10 mouse cellular contexts compared by ENCODE assay signal in the genomic region with DNA sequence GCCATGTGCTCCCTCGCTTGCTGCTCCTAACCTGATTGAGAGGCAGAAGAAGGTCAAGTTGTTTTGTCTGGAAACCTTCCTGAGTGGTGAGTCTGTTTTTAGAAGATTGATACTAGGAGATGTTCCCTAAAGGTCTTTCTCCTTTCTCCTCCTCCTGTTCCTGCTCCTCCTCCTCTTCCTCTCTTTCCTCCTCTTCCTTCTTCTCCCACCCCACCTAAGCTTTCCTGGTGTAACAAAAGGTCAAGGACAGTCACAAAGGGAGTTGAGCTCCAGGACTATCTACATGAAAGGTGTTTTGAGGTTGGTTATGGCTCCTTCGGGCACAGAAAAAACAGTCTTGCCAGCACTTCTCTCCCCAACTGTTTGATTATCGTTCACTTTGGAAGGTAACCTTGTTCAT. TPM values are rescaled to one million over a fixed set of nuclear protein-coding genes. Genes with fewer than 3 reads are reported as not detected.
DNase-seq lines count a peak whose midpoint lies in the region; ATAC-seq and TF ChIP-seq lines count a peak whose summit lies in the region.
"Had no signal": no experiment of that assay in that cellular context is flagged by ENCODE, and none has a peak within 500 bp of the region (broad histone marks: within the 10 kb centered on the region; RNA-seq: fewer than 3 reads in every experiment).

A gene (plus strand): TSS at position 301 of the 400 bp plus-strand sequence.

- H3K9me3 ChIP-seq in heart, embryonic 14.5 days (ENCODE audit: control insufficient read depth, low read length), result no peaks in the 10 kb centered on the region
- H3K9me3 ChIP-seq in limb, embryonic 10.5 days (replicated peaks), result no peaks in the 10 kb centered on the region

- H3K27ac ChIP-seq in heart, embryonic 14.5 days (replicated peaks in 1 of 2; ENCODE audit: control insufficient read depth in 1 of 2, insufficient read depth in 1 of 2, low read depth in 2 of 2, low read length in 2 of 2), result no peak within 1 kb of the TSS
- no peak within 1 kb of the TSS; the same call in 1 of the 2 replicates for H3K27ac ChIP-seq in thymus, adult 2 months (ENCODE audit: control insufficient read depth, insufficient read depth, low read length)
- no peak within 1 kb of the TSS for H3K27ac ChIP-seq in limb, embryonic 10.5 days

- H3K27me3 ChIP-seq in heart, embryonic 14.5 days (ENCODE audit: control insufficient read depth, insufficient read depth, low read length), result no peaks in the 10 kb centered on the region
- H3K27me3 ChIP-seq in thymus, adult 2 months (ENCODE audit: control insufficient read depth, insufficient read depth, low read length), result no peaks in the 10 kb centered on the region
- H3K27me3 ChIP-seq in limb, embryonic 10.5 days (ENCODE audit: low read depth, poor library complexity, severe bottlenecking), result no peaks in the 10 kb centered on the region

- no peak for TF ChIP-seq POLR2A in thymus, adult 2 months (IDR thresholded peaks at IDR 0.05; ENCODE audit: control insufficient read depth, extremely low read depth, insufficient read depth, low read length, poor library complexity)

- no peak within 1 kb of the TSS for H3K4me2 ChIP-seq in heart, embryonic 14.5 days (ENCODE audit: low read length)

- intact Hi-C loops in left cerebral cortex, postnatal 25 days (cut with DNase I), result no loop called here

- peaks cover 2 to 14% of the 10 kb centered on the region in 2 experiments; a peak in 3 of 4 replicates for H3K4me1 ChIP-seq in heart, embryonic 14.5 days (ENCODE audit: control insufficient read depth in 2 of 2, insufficient read depth in 2 of 2, low read length in 2 of 2)
- peaks cover 18% of the 10 kb centered on the region for H3K4me1 ChIP-seq in thymus, adult 2 months (replicated peaks; ENCODE audit: control insufficient read depth, insufficient read depth, low read length)
- H3K4me1 ChIP-seq in limb, embryonic 10.5 days, result peaks cover 7% of the 10 kb centered on the region

- ATAC-seq in heart, embryonic 14.5 days (ENCODE audit: insufficient number of reproducible peaks, insufficient read depth, low FRiP score, low read depth), result no peak

- H3K4me3 ChIP-seq in heart, embryonic 14.5 days (ENCODE audit: control insufficient read depth in 1 of 2, insufficient read depth in 1 of 2, low read depth in 1 of 2, low read length in 2 of 2), result no peak within 1 kb of the TSS
- H3K4me3 ChIP-seq in thymus, adult 2 months (ENCODE audit: control insufficient read depth, insufficient read depth, low read length), result no peak within 1 kb of the TSS
- no peak within 1 kb of the TSS for H3K4me3 ChIP-seq in limb, embryonic 10.5 days

- DNase-seq in heart, adult 11 months, result no peak
- DNase-seq in thymus, postnatal 0 days (ENCODE audit: low spot score), result no peak
- DNase-seq in thymus, adult 2 months, result no peak
- no peak for DNase-seq in limb, embryonic 10.5 days (ENCODE audit: low spot score)
- DNase-seq in left cerebral cortex, postnatal 25 days (ENCODE audit: low spot score in 2 of 2), result no peak
- DNase-seq in right cerebral cortex, postnatal 14 days, result no peak
- no peak for DNase-seq in gastrocnemius, postnatal 25 days
- DNase-seq: cerebellum, adult 11 months; kidney, postnatal 14 days had no signal

- no peak for TF ChIP-seq CTCF in thymus, adult 2 months (IDR thresholded peaks at IDR 0.05; ENCODE audit: borderline replicate concordance, control insufficient read depth, extremely low read depth, insufficient read depth, low read length, poor library complexity)

- H3K36me3 ChIP-seq in heart, embryonic 14.5 days (ENCODE audit: control insufficient read depth, insufficient read depth, low read length), result no peaks in the 10 kb centered on the region
- H3K36me3 ChIP-seq in thymus, adult 2 months (ENCODE audit: control insufficient read depth, insufficient read depth, low read length), result no peaks in the 10 kb centered on the region
- no peaks in the 10 kb centered on the region for H3K36me3 ChIP-seq in limb, embryonic 10.5 days

- no peak within 1 kb of the TSS for H3K9ac ChIP-seq in heart, embryonic 14.5 days (ENCODE audit: low read length)

- 87% methylated on average over 3 of the region's 3 CpGs for WGBS in heart, embryonic 14.5 days
- 95% methylated on average over 3 of the region's 3 CpGs for WGBS in thymus, adult 2 months
- 89% methylated on average over 3 of the region's 3 CpGs for WGBS in limb, embryonic 10.5 days

RNA-seq across cellular contexts. Expression of the gene that starts here (rescaled TPM):
- polyA plus RNA-seq in heart, embryonic 14.5 days (2014; fragmentation: Nextera tagmentation; extraction: Ambion mirVana), result 12.9 and 13.4 TPM in 2 replicates
- 13.7 and 14.4 TPM in 2 replicates for polyA plus RNA-seq in thymus, postnatal 0 days (2015; fragmentation: Nextera tagmentation; extraction: Ambion mirVana)
- polyA plus RNA-seq in thymus, adult 2 months (2012; rRNA removed), result 6.8 and 7.2 TPM in 2 replicates
- polyA plus RNA-seq in limb, embryonic 10.5 days (2016; fragmentation: Nextera tagmentation; extraction: Ambion mirVana), result 16.7 and 18.4 TPM in 2 replicates
- 1 to 10 TPM; 2.4 to 3.4 TPM for total RNA-seq in left cerebral cortex, postnatal 25 days (2021)
- 1 to 10 TPM; 2.3 to 3.1 TPM for total RNA-seq in gastrocnemius, postnatal 25 days (2021)
